Mouse (Mus musculus): Measurements from ENCODE around the gene Spink8. TPM values are rescaled to one million over a fixed set of nuclear protein-coding genes. Genes with fewer than 3 reads are reported as not detected.
"Not testable (repeated sequence)": the region's sequence is repeated elsewhere in the genome, so short reads cannot be mapped to it uniquely, and the experiment has no call there.

Spink8 gene
- total RNA-seq (2021), result not detected
- long read RNA-seq, experiment 1, result 0 reads
- long read RNA-seq, experiment 2, result 0 reads

DNA sequence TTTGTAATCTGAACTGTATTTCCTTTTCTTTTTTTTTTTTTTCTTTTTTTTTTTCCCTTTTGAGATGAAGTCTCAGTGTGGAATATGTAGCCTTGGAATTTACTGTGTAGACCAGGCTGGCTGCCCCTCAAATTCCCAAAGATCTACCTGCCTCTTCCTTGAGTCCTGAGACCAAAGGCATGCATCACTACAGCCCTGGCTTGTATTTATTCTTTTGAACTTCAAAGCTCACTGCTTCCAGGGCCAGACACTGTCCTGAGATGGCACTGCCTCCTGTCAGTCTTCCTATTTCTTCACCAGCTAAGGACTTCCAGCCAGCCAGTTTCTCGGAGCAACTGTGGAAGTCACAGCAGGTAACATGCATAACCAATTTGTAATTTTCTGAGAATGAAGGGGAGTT is at the start of gene Spink8:
Gene Spink8, plus strand, starts transcription at position 301 of the 400 bp plus-strand sequence.
- no peak for DNase-seq

GRCm38 (mm10) chr9:109766841-109767240 is 45.2 kb upstream of the Spink8 start:
- not testable (repeated sequence) for DNase-seq

DNA sequence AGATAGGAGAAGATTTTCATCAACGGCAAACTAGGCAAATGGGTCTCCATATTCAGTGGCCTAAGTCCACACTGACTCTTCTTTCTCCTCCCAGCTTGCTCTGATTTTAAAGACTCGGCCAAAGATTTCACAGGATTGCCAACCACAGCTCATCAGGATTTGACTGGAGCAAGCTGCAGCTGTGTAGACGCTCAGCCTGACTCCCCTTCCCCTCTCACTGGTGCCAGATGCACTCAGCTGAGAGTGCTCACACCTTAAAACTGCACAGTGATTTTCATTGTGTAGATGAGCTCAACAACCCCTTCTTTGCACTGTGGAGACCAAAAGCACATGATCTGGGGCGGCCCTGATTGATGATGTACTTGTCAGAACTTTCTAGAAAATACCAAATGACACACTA is 21.5 kb upstream of the Spink8 start, which contains the start of gene Fbxw27:
Gene Fbxw27, minus strand, starts transcription at position 101 of the 400 bp plus-strand sequence.
- not testable (repeated sequence) for DNase-seq

DNA sequence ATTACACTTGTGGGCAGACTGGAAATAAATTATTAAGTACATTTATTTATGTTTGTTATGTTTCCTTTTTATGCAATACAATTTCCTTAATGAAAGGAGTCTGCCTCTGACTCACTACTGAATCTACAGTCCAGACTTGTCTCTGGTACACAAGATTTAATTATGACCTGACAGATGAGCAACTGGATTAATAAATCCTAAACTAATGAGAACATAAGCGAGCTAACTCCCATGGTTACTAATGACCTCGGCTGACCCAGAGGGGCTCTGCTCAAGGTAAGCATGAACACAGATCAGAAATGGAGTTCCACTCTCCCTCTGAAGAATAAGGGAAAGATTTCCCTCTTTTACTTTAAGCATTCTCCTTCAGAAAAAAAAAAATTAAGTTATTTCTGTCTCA is 16.9 kb upstream of the Spink8 start:
- DNase-seq, result no peak

- no peak for DNase-seq
Observed at GRCm38 (mm10) chr9:109795811-109796210, 16.3 kb upstream of the Spink8 start.

- DNase-seq, result no peak
Observed at GRCm38 (mm10) chr9:109798051-109798450, 14.0 kb upstream of the Spink8 start.

GRCm38 (mm10) chr9:109805596-109805995 is 6.5 kb upstream of the Spink8 start:
- not testable (repeated sequence) for DNase-seq

DNA sequence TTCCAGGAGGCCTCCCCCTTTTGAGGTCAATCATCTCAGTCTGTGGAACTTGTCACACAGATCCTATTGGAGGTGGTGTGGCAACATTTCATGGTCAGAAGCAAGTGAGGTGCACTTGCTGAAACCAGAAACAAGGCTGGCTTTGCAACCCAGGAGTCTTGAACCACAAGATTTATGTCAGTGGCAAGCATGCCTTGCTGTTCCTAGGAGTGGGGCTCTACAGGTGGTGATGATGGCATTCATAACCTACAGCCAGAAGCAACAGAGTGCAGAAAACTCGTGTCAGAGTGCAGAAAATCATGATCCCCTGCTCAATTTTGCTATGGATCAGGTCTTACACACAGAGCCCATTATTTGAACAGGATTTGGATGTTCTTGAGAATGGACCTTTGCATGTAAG is 5.8 kb upstream of the Spink8 start:
- DNase-seq, result no peak

GRCm38 (mm10) chr9:109806695-109807293 is 5.3 kb upstream of the Spink8 start:
- DNase-seq, result no peak

GRCm38 (mm10) chr9:109807898-109808297 is 4.2 kb upstream of the Spink8 start:
- no peak for DNase-seq

DNA sequence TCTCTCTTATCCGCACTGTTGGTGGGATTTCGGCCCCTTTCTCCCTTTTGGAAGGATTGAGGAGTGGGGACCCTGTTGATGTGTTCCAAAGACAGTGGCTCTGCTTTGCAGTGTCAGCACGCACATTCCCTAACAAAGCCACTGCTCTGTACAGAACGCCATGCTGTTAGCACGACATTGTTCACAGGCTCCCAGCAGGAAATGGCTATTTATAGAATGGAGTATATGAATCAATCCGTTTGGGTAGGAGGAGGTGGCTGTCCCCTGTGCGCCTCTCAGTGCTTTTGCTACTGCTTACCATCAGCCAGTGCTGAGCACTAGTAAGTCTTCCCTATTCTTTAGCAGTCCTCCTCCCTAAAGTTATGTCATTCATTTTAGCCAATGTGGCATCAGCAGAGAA is 1.3 kb downstream of the Spink8 start:
- no peak for DNase-seq

- DNase-seq, result no peak
Observed at GRCm38 (mm10) chr9:109816341-109816740, 4.3 kb downstream of the Spink8 start.

GRCm38 (mm10) chr9:109825739-109826138 is 13.7 kb downstream of the Spink8 start:
- no peak for DNase-seq

GRCm38 (mm10) chr9:109826181-109826580 is 14.1 kb downstream of the Spink8 start:
- DNase-seq, result no peak

DNA sequence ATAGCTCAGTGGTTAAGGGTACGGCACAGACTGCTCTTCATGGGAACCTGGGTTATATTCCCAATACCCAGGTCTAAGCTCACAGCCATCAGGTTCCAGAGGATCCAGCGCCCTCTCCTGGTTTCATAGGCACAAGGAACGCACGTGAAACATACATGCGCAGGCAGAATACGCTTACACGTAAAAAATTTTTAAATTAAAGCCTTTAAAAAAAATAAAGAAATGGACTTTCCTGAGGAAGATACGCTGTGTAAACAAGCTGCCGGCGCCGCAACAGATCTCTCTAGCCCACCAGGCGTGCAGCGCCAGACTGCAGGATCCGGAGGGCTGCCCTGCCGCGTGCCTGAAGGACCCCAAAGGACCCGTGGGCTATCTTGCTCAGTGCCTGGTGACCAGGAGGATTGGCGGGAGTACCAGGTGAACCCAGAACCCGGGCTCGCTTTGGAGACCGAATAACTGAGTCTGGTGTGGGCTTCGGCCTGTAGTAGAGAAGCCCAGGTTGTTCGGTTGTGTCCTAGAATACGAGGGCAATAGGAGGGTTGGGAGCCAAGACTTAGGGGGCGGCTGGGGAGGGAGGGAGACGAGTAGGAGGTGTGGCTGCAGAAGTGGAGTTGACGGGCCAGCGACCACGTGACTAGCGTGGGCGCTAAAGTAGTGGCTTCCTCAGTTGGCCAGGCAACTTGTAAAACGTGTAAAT is 20.5 kb downstream of the Spink8 start, which contains the start of gene Nme6:
Gene Nme6, plus strand, starts transcription at position 359 of the 697 bp plus-strand sequence.
- peak; percentile 82 for DNase-seq

DNA sequence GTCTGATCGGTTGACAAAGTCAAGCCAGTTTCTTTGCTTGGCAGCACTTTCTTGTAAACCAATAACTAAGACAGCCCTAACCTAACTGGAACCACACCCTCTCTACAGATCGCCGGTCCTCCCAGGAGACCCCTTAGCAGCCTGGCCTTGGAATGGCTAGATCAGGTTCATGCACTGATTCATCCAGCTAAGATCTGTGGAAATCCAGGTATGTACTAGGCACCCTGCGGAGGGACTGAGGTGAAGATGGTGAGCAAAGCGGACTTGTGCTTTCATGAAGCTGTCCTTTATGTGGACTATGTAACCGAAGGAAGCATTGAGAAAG is 21.0 kb downstream of the Spink8 start:
- no peak for DNase-seq

- DNase-seq, result peak; percentile 57
Observed at GRCm38 (mm10) chr9:109849312-109849758, 37.3 kb downstream of the Spink8 start, which contains the start of gene Camp. Gene Camp, minus strand, starts transcription at chr9:109849617.

DNA sequence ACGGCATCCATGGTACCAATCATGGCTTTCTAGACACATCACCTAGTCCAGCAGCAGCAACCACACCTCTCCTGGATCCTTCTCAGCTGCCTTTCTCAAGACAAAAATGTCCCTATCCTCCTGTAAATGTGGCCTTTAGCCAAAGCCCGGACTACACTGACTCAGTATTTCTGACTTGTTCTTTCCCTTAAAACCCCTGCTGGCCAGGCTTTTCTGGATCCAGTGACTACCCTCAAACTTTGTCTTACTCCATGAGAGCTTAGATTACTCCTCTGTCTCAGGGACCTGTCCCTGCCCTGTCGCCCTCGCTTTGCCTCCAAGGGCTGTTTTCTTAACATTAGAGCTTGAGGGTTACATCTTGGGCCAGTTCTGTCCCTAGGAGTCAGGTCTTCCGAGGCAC is 38.0 kb downstream of the Spink8 start:
- DNase-seq, result no peak

- DNase-seq, result no peak
Observed at GRCm38 (mm10) chr9:109854341-109854740, 42.3 kb downstream of the Spink8 start.

DNA sequence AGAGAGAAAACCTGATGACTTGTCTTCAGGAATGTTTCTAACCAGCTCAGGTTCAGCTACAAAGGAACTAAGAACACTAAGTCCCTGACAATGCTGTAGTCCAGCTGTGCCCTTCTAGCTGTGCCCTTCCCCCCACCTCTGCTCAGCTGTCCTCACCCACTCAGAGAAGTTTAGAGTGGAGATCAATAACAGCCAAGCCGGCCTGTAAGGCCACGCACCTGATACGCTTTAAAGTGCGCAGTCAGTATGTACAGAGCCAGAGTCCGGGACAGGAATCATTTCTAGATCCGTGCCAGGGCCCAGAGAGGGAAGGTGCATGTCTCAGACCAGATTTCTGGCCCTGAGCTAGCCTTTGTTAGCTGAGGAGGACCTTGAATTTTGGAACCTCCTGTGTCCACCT is 43.9 kb downstream of the Spink8 start:
- no peak for DNase-seq

- peak; percentile 88 for DNase-seq
Observed at GRCm38 (mm10) chr9:109862397-109863044, 50.4 kb downstream of the Spink8 start.

DNA sequence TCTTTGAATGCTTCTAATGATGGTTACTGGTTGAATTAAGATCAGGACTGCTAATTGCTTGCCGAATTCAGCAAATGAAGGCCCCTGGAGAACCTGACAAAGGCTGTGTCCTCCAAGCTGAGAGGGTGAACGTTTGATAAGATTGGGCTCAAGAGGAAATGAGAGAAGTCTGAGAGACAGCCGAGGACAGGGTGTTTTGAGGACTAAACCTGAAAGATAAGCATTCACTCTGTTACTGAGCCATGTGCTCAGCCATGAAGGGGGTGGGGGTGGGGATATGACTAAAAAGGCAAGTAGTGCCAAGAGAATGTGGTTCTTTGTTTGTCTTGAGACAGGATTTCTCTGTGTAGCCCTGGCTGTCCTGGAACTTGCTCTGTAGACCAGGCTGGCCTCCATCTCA is 51.0 kb downstream of the Spink8 start:
- no peak for DNase-seq

DNA sequence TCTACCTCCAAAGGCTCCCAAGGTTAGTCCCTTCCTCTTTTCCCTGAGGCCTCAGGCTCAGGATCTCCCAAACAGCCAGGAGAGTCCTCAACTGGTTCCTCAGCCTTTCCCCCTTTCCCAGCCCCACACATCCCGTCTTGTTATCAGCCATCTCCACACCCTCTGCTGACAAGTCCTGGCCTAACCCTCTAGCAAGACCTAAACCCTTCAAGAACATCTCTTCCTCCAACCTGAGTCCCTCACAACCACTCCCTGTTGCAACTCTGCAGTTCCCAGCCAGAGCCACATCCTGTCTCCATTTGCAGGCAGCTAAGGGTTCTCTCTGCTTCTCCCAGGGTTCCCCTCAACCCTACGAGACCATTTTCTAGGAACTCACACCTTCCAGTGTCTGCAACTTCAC is 54.1 kb downstream of the Spink8 start:
- DNase-seq, result no peak
